Mouse (Mus musculus) limb, embryonic 13.5 days (tissue): ENCODE data around the gene Nelfcd. TPM values are rescaled to one million over a fixed set of nuclear protein-coding genes. Genes with fewer than 3 reads are reported as not detected.
A peak's percentile ranks its signal among the peaks of the same experiment; 100 is the strongest.

Source experiments
- ATAC-seq: fragments of 200-750 bp; cut with Nextera tagmentation; 2 replicates; pipeline ENCODE4 v1.8.0; 2017; ENCODE audit warnings: low read depth, moderate number of reproducible peaks, moderate TSS enrichment; ENCODE audit not compliant: low FRiP score
- H3K27ac ChIP-seq: fragments of 300-500 bp; sonication (generic); 2 replicates; pipeline ENCODE4 v1.5.1; 2015; ENCODE audit warnings: inconsistent platforms, mild to moderate bottlenecking, moderate library complexity
- H3K27me3 ChIP-seq: fragments of 300-500 bp; sonication (generic); 2 replicates; pipeline ENCODE4 v1.6.1; 2015; ENCODE audit warnings: mild to moderate bottlenecking, inconsistent platforms
- H3K36me3 ChIP-seq: fragments of 300-500 bp; sonication (generic); 2 replicates; pipeline ENCODE4 v1.6.1; 2015; ENCODE audit warnings: inconsistent platforms, mild to moderate bottlenecking, moderate library complexity
- H3K4me1 ChIP-seq: fragments of 300-500 bp; sonication (generic); 2 replicates; pipeline ENCODE4 v1.6.1; 2015; ENCODE audit warnings: inconsistent platforms
- H3K4me2 ChIP-seq: fragments of 300-500 bp; sonication (generic); replicated peaks from 2 replicates; pipeline ENCODE4 v1.6.1; 2015; ENCODE audit warnings: inconsistent platforms, mild to moderate bottlenecking, moderate library complexity
- H3K4me3 ChIP-seq: fragments of 300-500 bp; sonication (generic); 2 replicates; pipeline ENCODE4 v1.5.1; 2015; ENCODE audit warnings: moderate library complexity, mild to moderate bottlenecking, inconsistent platforms
- H3K9ac ChIP-seq: fragments of 300-500 bp; sonication (generic); 2 replicates; pipeline ENCODE4 v1.6.1; 2015; ENCODE audit warnings: mild to moderate bottlenecking, inconsistent platforms
- H3K9me3 ChIP-seq: fragments of 300-500 bp; sonication (generic); 2 replicates; pipeline ENCODE4 v1.6.1; 2016; ENCODE audit warnings: inconsistent platforms
- WGBS: fragments of 180-500 bp; shearing (Covaris S2); methylation state at CpG from one replicate; pipeline ENCODE4 v1.1.7; 2015; 5-methylcytosine and 5-hydroxymethylcytosine counted together
- polyA plus RNA-seq: library from polyadenylated mRNA; unstranded; fragments of >200 nt; fragmentation: Nextera tagmentation; extraction: Ambion mirVana; gene quantifications from 2 replicates; pipeline ENCODE4 v1.2.1, GENCODE M21; 2015

Nelfcd gene
- polyA plus RNA-seq, 1 experiment from 2014 or later: 144 TPM

DNA sequence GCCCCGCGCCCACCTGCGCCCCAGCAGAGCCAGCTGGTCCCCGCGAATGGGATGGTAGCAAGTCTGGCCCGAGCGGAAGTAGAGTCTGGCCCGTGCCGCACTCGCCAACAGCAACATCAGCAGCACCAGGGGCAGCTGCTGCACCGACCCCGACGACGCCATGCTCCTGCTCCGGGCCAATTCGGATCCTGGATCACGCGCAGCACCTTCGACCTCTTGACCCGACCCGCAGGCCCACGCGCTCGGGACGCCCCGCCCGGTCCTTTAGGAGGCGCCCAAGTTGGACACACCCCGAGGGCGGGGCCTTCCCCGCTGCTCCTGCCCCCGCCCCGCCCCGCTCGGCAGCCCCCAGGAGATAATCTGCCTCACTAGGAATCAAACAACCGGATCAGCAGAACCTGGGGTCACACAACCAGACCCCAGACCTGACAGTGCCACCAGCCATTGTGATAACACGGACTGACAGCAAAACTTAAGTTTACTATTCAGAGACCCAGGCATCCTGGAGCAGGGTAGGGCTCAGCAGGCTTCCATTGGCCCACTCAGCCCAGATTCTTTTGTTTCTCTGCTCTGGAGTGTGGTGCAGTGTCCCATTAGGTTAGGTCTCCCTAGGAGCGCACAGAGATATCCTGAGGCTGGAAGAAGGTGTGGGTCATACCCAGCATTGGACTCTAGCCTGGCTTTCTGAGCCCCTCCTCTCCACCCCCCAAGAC, 23.3 kb downstream of the Nelfcd start, which contains the start of gene Ctsz:
TSS of gene Ctsz (minus strand) at position 303 of the 713 bp plus-strand sequence.
- peak within 1 kb of the TSS; percentile 70 for H3K9ac ChIP-seq
- no peak within 1 kb of the TSS for H3K27ac ChIP-seq
- no peaks in the 10 kb centered on the region for H3K27me3 ChIP-seq
- peak within 1 kb of the TSS; percentile 62 for H3K4me3 ChIP-seq
- peaks cover 36% of the 10 kb centered on the region for H3K4me1 ChIP-seq
- peak within 1 kb of the TSS; percentile 81 for H3K4me2 ChIP-seq
- H3K9me3 ChIP-seq: no peaks in the 10 kb centered on the region
- 1% methylated on average over 38 of the region's 38 CpGs for WGBS
- peak; percentile 75 for ATAC-seq
- peaks cover 25% of the 10 kb centered on the region for H3K36me3 ChIP-seq

DNA sequence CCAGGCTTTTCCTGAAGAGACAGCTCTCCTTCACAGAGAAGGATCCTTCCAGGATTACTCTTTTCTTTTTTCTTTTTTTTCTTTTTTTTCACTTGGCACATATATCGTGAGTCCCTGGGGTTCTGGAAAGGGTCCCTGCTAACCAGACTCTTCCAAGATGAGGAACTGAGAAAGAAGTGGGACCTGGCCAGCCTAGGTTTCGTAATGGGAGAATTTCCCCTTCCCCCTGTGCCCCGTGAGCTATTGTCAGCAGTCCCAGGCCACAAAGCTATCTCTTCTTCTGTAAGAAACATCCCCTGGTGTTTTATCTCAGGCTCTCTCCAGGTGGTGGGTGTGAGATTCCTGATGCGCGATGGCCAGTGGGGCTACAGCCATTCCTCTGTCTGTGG, 23.8 kb downstream of the Nelfcd start:
- ATAC-seq: no peak
- Histone ChIP-seq H3K4me2 (peak overlapping the region; percentile 81), H3K9ac (peak overlapping the region; percentile 70), H3K27me3 (no peaks in the 10 kb centered on the region), H3K36me3 (peaks cover 25% of the 10 kb centered on the region), H3K27ac (no peak overlapping the region), H3K4me1 (peaks cover 36% of the 10 kb centered on the region), H3K4me3 (peak overlapping the region; percentile 62), H3K9me3 (no peaks in the 10 kb centered on the region)
- WGBS: 62% methylated on average over 5 of the region's 5 CpGs

GRCm38 (mm10) chr2:174439961-174440360, 24.4 kb downstream of the Nelfcd start:
- H3K27me3 ChIP-seq: no peaks in the 10 kb centered on the region
- no peak overlapping the region for H3K27ac ChIP-seq

DNA sequence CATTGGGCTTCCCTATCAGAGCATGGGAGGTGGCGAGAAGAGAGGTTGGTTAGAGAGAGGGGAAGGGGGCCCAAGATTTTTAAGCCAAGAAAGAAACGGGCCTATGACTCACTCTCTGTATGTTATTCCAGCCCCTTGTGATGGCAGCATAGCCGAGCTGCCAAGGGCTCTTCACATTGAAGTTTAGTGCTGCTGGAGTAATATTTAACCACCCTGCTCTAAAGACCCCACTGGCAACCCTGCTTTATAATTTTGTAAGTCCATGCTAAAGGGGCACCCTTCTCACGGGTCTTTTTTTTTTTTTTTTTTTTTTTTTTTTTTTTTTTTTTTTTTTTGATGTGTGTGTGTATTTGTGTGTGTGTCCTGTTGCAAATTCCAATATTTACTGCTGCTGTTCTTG, 26.3 kb downstream of the Nelfcd start:
- Histone ChIP-seq H3K36me3 (peaks cover 3% of the 10 kb centered on the region; the same call in 1 of the 2 replicates), H3K27ac (no peak overlapping the region), H3K9me3 (no peaks in the 10 kb centered on the region), H3K4me1 (peaks cover 44% of the 10 kb centered on the region), H3K4me3 (no peak overlapping the region), H3K4me2 (no peak overlapping the region), H3K9ac (no peak overlapping the region), H3K27me3 (no peaks in the 10 kb centered on the region)
- WGBS: 74% methylated on average over 4 of the region's 4 CpGs
- ATAC-seq: no peak

More at GRCm38 (mm10) chr2:174439961-174440360, 24.4 kb downstream of the Nelfcd start:
- no peak overlapping the region for H3K4me2 ChIP-seq
- H3K4me1 ChIP-seq: peaks cover 36% of the 10 kb centered on the region
- WGBS: 81% methylated on average over 9 of the region's 9 CpGs
- no peak overlapping the region for H3K9ac ChIP-seq
- no peaks in the 10 kb centered on the region for H3K9me3 ChIP-seq
- no peak overlapping the region for H3K4me3 ChIP-seq
- peaks cover 19% of the 10 kb centered on the region for H3K36me3 ChIP-seq
- ATAC-seq: no peak

- Histone ChIP-seq H3K4me3 (no peak overlapping the region), H3K4me2 (no peak overlapping the region), H3K9me3 (no peaks in the 10 kb centered on the region), H3K9ac (no peak overlapping the region), H3K27me3 (no peaks in the 10 kb centered on the region), H3K36me3 (no peaks in the 10 kb centered on the region), H3K4me1 (peaks cover 40% of the 10 kb centered on the region), H3K27ac (no peak overlapping the region)
- ATAC-seq: no peak
- 50% methylated on average over 9 of the region's 9 CpGs for WGBS
Observed at GRCm38 (mm10) chr2:174442460-174442859, 26.9 kb downstream of the Nelfcd start.

GRCm38 (mm10) chr2:174443046-174443445, 27.4 kb downstream of the Nelfcd start:
- Histone ChIP-seq H3K36me3 (no peaks in the 10 kb centered on the region), H3K27ac (no peak overlapping the region)
- 40% methylated on average over 2 of the region's 2 CpGs for WGBS

GRCm38 (mm10) chr2:174444359-174444758, 28.8 kb downstream of the Nelfcd start:
- 88% methylated on average over 7 of the region's 7 CpGs for WGBS

More at GRCm38 (mm10) chr2:174443046-174443445, 27.4 kb downstream of the Nelfcd start:
- ATAC-seq: no peak
- no peak overlapping the region for H3K4me2 ChIP-seq
- no peak overlapping the region for H3K9ac ChIP-seq
- H3K9me3 ChIP-seq: no peaks in the 10 kb centered on the region
- H3K4me1 ChIP-seq: peaks cover 34% of the 10 kb centered on the region
- H3K4me3 ChIP-seq: no peak overlapping the region
- H3K27me3 ChIP-seq: no peaks in the 10 kb centered on the region

GRCm38 (mm10) chr2:174445018-174445417, 29.4 kb downstream of the Nelfcd start:
- H3K36me3 ChIP-seq: no peaks in the 10 kb centered on the region
- H3K9me3 ChIP-seq: no peaks in the 10 kb centered on the region
- WGBS: 80% methylated on average over 6 of the region's 6 CpGs
- H3K4me1 ChIP-seq: peaks cover 22% of the 10 kb centered on the region
- no peak overlapping the region for H3K4me3 ChIP-seq
- no peak for ATAC-seq
- H3K4me2 ChIP-seq: no peak overlapping the region
- no peak overlapping the region for H3K9ac ChIP-seq
- no peak overlapping the region for H3K27ac ChIP-seq
- H3K27me3 ChIP-seq: no peaks in the 10 kb centered on the region

More at GRCm38 (mm10) chr2:174444359-174444758, 28.8 kb downstream of the Nelfcd start:
- Histone ChIP-seq H3K36me3 (no peaks in the 10 kb centered on the region), H3K9me3 (no peaks in the 10 kb centered on the region), H3K27me3 (no peaks in the 10 kb centered on the region), H3K4me3 (no peak overlapping the region), H3K27ac (no peak overlapping the region), H3K4me2 (no peak overlapping the region), H3K9ac (no peak overlapping the region), H3K4me1 (peaks cover 23% of the 10 kb centered on the region)
- no peak for ATAC-seq

GRCm38 (mm10) chr2:174446492-174446891, 30.9 kb downstream of the Nelfcd start:
- H3K27me3 ChIP-seq: no peaks in the 10 kb centered on the region
- H3K9ac ChIP-seq: no peak overlapping the region
- H3K36me3 ChIP-seq: no peaks in the 10 kb centered on the region
- peaks cover 22% of the 10 kb centered on the region for H3K4me1 ChIP-seq
- H3K9me3 ChIP-seq: no peaks in the 10 kb centered on the region
- ATAC-seq: peak; percentile 73
- no peak overlapping the region for H3K4me2 ChIP-seq
- WGBS: 29% methylated on average over 7 of the region's 7 CpGs
- H3K4me3 ChIP-seq: no peak overlapping the region
- peak overlapping the region; percentile 34; the same call in 1 of the 2 replicates for H3K27ac ChIP-seq

GRCm38 (mm10) chr2:174446905-174447304, 31.3 kb downstream of the Nelfcd start:
- Histone ChIP-seq H3K4me3 (no peak overlapping the region), H3K27me3 (no peaks in the 10 kb centered on the region), H3K4me1 (peaks cover 22% of the 10 kb centered on the region), H3K27ac (peak overlapping the region; percentile 34; the same call in 1 of the 2 replicates), H3K9ac (no peak overlapping the region), H3K4me2 (no peak overlapping the region), H3K36me3 (no peaks in the 10 kb centered on the region), H3K9me3 (no peaks in the 10 kb centered on the region)
- ATAC-seq: no peak; the same call in 1 of the 2 replicates
- 40% methylated on average over 8 of the region's 8 CpGs for WGBS

- Histone ChIP-seq H3K27ac (no peak overlapping the region), H3K36me3 (no peaks in the 10 kb centered on the region), H3K27me3 (no peaks in the 10 kb centered on the region), H3K4me1 (peaks cover 13% of the 10 kb centered on the region), H3K4me2 (no peak overlapping the region), H3K4me3 (no peak overlapping the region), H3K9me3 (no peaks in the 10 kb centered on the region), H3K9ac (no peak overlapping the region)
- 83% methylated on average over 4 of the region's 4 CpGs for WGBS
- ATAC-seq: no peak
Observed at GRCm38 (mm10) chr2:174448405-174448804, 32.8 kb downstream of the Nelfcd start.

DNA sequence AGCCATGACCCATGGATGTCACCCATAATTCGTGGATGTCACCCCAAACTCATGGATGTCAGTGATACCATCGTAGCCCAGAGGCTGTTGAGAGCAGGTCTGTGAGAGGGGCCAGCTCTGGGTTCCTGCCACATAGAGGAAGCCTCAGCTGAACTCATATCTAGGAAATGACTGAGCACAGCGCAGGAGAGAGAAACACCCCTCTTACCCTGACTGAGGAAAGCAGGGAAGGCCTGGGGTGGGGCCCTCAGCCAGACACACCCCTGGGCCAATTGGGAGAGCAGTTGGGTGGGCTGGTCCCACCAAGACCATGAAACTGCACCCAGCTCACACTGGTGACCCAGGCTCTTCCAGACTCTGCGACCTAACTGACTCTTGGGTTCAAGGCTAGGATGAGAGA, 34.7 kb downstream of the Nelfcd start, which contains the start of gene Tubb1:
TSS of gene Tubb1 (plus strand) at position 343 of the 400 bp plus-strand sequence.
- Histone ChIP-seq H3K4me2 (no peak within 1 kb of the TSS), H3K36me3 (no peaks in the 10 kb centered on the region), H3K27ac (no peak within 1 kb of the TSS), H3K9me3 (no peaks in the 10 kb centered on the region), H3K9ac (no peak within 1 kb of the TSS), H3K27me3 (no peaks in the 10 kb centered on the region), H3K4me1 (peaks cover 12% of the 10 kb centered on the region), H3K4me3 (no peak within 1 kb of the TSS)
- no peak for ATAC-seq
- WGBS: 70% methylated on average over 4 of the region's 4 CpGs
